Mouse (Mus musculus): Measurements from ENCODE around the gene Lipc.
"Not testable (repeated sequence)": the region's sequence is repeated elsewhere in the genome, so short reads cannot be mapped to it uniquely, and the experiment has no call there.

The Lipc gene

DNA sequence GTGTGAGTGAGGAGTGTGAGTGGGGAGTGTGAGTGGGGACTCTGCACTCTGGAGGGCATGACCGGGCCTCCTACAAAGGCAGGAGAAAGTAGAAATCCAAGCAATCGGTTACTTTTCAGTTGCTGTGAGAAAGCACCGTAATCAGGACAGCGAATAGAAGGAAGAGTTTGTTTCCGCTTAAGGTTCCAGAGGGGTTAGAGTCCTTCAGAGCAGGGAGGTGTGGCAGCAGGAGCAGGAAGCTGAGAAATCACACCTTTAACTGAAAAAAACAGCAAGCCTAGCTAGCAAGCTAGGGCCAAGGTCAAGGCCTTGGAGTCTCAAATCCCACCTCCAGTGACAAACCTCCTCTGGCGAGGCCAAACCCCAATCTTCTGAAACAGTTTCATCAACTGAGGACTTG is 97.1 kb downstream of the Lipc start:
- no peak for DNase-seq

DNA sequence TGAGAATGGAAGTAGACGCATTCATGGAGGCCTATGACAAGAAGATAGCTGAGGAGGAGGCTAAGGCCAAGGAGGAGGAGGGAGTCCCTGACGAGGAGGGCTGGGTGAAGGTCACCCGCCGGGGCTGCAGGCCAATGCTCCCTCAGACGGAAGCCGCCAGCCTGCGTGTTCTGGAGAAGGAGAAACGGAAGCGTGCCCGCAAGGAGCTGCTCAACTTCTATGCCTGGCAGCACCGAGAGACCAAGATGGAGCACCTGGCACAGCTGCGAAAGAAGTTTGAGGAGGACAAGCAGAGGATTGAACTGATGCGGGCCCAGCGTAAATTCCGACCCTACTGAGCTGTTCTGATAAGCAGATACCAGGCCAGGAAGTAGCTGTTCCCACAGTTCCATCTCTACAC is 98.9 kb downstream of the Lipc start:
- DNase-seq: not testable (repeated sequence)

DNA sequence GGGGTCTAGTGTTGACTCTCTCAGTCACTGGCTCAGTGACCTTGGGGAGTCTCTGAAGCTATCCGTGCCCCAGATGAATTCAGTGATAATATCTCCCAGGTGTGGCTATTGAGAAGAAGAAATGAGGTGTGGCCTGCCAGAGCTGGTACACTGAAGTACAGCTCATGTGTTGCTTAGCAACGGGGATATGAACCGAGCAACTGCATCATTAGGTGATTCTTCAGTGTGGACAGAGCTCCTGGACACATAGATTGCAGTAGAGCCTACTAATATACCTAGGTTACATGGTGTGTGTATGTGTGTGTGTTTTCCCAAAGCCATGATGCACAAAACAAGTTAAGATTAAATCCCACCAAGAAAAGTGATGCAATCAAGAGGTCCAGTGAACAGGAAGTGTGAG is 100.5 kb downstream of the Lipc start:
- DNase-seq: no peak

DNA sequence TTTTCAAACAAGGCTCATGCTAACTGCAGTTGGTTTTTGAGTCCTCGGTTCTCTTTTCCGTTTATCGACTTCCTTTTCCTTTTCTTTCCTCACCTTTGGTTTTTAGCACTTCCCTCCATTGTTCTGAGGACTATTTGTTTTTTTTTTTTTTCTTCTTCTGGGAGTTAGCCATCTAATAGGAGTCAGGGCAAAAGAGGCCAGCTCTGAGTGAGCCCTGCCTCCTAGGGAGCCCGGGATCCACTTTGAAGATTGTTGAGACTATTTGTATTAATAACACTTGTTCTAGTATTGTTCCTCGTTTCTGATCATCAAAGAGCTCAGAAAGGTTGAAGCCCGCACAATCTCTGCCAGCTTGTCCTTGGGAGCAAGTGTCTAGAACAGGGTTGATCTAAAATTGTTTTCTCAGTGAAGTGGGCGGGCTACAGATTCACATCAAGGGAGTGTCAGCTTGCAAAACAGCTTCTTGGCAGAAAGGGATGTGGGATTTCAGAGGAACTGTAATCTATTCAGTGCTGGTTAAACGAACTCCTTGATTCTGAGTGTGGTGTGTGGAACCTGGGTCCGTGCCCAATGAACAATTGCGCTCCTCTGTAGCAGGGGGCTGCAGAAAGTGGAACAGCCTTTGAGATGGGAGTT is 103.8 kb downstream of the Lipc start:
- DNase-seq: no peak

DNA sequence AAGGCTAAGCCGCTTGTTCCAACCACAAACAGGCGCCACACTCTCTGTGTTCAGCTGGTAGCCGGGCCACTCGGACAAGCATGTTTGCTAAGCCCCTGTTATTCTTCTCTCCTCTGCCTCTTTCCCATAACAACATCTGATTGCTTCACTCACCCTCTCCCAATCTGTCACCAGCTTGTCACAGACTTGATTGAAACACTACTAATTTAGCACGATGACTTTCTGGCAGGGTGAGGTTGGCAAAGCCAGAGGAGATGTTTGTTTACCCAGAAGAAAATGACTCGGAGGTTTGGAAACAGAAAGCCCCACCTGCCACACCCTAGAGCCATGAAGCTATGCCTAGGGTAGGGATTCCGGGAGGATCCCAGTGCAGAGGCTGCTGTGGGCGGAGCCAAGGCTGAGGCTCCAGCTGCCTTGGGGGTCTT is 104.4 kb downstream of the Lipc start:
- no peak for DNase-seq

DNA sequence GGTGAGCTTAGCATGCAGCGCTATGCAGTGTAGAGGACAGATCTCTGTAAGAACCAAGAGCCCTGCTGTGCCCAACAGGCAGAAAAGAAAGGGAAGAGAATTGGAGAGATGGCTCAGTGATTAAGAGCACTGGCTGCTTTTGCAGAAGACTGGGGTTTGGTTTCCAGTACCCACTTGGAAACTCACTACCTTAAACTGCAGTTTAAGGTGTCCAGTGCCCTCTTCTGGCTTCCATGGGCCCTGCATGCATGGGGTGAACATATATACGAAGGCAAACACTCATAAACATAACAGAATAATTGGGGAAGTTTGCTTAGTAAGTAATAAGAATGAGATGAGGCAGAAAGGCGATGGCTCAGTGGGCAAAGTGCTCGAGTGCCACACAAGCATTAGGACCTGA is 108.8 kb downstream of the Lipc start:
- no peak for DNase-seq

DNA sequence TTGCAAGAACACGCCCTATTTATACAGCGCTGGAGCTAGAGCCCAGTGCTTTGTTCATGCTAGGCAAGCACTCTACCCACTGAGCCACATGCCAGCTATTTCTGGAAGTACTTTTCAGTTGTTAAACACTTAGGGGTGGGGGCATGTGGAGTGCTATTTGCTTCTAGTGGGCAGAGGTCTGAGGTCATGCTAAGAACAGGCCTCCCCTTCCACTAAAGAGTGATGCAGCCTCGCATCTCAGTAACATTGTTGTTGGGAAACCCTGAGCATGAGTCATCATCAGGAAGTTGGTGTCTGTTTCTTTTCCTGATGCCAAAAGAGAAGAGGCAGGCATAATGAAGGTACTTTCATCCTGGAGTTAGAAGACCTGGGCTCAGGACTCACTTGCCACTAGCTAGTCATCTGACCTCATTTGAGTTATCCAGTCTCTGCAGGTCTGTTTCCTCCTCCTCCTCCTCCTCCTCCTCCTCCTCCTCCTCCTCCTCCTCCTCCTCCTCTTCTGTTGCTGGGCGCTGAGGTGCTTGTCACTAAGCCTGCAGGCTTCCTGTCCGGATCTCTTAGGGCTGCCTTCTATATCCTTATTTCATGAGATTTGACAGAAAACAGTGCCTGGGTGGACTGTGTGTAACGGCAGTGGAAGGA is 109.6 kb downstream of the Lipc start:
- DNase-seq: no peak

DNA sequence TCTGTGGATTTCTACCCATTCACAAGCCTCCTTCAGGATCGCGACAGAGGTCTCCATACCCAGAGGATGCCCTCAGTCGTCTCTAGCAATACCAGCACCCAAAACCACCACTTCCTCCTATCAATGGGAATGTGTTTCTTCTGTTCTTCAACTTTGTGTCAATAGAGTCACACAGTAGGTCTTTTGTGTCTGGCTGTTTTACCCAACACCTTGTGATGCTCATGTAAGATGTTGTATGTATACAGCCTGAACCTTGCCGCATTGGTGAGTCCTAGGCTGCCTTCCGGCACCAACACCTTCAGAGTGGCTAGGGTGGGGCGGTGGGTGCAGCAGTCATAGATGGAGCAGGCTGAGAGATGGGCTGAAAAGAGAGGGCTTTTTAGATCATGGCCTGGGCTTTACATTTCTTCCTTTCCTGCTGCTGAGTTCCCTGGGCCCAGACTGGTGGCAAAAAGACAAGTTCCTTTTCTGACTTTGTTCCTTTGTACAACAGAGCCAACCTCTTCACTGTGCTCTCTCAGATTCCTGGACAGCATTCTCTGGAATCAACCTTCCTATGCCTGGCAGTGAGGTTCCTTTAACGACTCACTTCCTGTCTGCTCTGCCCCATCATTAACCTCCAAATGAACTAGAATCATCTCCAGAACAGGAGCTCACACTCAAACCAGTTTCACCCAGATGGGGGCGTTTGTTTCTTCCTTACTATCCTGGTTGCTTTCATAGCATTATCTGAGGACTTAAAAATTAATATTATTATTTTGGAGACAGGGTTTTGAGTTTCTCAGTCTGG is 110.4 kb downstream of the Lipc start:
- no peak for DNase-seq

DNA sequence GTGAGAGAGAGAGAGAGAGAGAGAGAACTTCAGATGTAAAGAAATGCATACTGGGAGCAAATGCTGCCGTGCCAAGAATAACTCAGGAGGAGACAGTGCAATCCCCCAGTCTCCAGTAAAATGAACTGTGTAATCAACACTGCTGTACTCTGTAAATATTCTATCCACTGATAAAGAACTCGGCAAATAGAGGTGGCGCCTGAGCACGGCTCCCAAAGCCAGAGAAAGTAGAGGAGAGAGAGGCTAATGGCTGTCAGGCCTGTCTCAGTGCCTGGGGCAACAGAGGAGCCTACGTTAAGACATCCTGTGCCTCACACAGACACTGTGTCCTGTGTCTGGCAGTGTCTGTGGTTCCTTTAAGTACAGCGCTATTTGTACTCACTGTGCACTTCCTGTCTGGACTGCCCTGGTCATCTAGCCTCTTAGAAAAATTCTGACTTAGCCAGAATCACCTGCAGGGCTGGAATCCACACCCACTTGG is 111.1 kb downstream of the Lipc start:
- DNase-seq: no peak

DNA sequence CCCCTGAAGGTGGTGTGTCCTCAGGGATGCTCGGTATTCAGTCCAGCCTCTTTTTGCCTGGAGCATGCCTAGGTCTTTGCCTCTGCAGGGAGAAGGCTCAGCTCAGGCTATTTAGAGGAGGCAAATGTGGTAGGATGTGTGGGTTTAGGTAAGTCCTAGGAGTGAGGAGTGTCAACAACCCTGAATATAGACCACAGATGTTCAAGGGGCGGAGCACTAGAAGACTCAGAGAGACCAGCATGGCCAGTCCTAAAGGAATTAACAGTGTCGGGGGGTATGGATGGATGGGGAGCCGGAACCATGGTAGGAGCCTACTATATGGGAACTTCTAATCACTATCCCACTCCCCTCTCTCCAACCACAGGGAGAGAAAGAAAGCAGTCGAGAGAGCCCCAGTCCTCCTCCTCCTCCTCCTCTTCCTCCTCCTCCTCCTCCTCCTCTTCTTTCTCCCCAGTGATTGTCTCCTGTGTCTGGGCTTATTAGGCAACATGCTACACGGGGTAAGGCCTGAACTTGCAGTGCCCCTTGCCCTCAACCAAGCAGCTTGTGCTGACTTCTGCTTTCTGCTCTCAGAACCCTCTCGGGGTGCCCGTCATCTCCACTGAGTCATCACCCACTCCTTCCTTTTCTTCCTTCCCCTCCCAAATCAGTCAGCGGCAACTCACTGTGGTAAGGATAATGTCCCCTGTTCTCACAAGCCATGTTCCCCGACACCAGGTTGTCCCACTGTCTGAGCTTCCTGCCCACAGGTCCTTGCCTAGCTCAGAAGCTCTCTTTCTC is 113.7 kb downstream of the Lipc start:
- peak; percentile 40 to 41 for DNase-seq

DNA sequence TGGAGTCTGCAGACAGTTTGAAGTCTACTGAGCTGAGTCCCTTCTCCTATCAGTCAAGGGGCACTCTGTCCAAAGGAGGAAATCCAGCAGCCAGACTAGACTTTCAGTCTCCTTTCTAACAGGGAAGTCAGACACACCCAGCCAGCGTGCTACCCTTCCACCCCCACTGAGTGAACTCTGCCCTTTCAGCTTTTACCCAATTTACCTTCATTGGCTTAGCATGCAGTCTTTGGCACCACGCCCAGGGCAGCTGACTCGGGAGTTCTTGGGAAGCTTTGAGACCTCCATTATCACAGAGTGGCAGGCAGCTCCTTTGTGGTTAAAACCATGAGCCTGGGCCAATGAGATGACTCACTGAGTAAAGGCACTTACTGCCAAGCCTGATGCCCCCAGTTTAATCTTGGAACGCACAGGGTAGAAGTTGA is 117.3 kb downstream of the Lipc start:
- DNase-seq: peak; percentile 33 to 35

DNA sequence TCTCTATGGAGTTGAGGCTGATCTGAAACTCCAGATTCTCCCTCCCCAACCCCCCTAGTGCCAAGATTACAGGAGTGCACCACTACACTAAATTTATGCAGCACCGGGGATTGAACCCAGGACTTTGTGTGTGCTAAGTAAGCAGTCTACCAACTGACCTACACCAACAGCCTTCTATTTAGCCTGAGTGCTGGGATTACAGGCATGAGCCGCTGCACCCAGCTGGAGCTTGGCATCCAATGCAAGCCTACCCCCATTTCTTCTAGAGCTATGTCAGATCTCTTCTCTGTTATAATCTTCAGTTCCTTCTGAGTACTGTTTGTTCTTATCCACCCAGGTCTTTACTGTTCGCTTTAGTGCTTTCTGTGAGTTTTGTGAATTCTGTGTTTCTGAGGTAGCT is 117.8 kb downstream of the Lipc start:
- DNase-seq: no peak

DNA sequence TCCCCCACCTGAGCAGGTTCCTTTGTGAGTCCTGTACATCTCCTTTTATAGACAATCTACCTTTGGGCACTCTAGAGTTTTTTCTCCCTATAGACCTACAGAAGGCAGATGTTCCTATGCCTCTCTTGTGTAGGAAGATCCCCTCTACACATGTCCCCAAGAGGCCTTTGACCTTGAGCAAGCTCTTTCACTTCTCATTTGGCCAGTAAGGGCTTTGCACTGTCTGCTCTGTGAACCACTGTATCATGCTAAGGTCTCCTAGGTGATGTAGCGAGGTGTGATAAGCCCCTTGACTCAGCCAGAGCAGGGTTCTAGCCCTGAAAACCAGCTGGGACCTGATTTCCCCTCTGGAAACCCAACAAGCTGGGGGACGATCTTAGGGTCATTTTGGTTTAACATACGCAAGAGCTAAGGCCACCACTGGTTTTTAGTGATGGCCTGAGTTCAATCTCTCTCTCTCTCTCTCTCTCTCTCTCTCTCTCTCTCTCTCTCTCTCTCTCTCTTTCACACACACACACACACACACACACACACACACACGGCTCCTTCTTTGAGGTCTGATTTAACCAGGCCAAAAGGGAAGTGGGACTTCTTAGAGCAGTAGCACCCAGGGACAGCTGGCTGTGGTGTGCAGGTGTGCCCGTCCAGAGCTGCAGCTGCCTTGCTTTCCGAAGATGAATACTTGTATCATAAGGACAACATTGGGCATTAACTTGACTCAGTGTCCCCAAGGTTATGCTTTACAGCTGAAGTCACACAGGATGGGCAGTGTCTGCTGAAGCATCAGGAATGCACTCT is 118.7 kb downstream of the Lipc start:
- DNase-seq: peak in 1 of 2 experiments; percentile 37

DNA sequence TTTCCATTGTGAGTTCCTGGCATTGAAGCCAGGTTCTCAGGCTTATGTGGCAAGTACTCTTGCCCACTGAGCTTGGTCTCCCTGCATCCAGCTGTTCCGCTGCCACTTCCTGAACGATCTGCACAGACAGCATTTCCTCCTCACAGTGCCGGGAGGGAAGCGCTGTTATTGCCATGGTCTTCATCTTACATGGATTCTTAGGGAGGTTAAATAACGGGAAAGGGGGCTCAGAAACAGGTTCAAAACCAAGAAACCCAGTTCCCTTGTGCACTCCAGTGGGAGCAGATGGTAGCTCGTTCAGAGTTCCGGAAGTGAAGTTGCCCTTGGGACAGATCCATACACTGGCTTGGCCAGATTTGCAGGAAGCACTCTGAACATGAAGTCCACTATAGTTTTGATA is 119.8 kb downstream of the Lipc start:
- DNase-seq: no peak

DNA sequence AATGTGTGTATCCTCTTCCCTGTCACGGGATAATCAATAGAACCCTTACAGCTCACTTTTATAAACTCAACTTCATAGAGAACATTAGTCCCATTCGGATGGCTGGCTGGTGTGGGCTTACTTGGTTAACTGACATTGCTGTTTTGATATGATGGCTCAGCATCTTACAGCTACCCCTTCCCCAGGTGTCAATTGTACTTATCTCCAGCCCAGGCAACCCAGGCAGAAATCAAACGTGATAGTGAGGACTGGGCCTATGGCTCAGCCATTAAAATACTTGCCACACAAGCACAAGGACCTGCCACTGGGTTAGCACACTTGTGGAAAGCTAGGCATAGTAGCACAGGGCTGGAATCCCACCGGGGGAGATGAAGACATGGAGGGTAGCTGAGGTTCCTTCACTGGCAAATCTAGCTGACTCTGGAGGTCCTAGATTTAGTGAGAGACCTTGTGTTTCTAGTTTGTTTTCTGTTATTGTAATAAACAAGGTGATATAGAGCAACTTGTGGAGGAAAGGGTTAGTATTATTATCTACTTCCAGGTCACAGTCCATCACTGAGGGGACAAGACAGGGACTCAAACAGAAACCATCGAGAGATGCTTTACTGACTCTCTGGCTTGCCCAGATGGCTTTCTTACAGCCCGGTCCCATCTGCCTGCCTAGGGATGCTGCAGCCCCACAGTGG is 121.0 kb downstream of the Lipc start:
- no peak for DNase-seq

DNA sequence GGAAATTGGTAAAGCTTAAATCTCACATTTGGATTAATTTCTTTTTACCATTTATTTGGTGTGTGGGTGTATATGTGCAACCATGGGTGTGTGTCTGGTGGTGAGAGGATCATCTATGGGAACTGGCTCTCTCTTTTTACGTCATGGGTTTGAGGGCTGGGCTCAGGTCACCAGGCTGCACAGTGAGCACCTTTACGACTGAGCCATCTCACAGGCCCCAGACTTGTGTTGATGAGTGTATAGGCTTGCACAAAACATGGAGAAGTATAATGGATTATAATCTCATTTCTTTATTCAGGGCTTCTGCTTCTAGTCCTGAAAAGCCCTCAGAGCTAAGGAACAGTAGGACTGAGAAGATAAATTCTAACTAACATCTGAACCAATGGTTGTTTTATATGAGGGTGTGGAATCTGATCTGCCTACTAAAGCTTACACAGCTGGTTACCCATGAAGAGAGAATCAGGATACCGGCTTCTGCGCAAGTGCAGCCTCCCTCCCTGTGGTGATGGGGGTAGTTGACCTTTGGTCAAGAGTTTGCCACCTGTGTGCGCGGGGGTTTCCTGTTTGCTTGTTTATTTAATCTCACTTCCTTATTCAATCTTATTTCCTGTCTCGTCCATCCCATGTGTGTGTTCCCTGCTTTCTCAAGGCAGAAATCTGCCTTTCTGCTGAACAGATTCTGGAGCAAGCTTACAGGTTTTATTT is 122.1 kb downstream of the Lipc start:
- DNase-seq: no peak

DNA sequence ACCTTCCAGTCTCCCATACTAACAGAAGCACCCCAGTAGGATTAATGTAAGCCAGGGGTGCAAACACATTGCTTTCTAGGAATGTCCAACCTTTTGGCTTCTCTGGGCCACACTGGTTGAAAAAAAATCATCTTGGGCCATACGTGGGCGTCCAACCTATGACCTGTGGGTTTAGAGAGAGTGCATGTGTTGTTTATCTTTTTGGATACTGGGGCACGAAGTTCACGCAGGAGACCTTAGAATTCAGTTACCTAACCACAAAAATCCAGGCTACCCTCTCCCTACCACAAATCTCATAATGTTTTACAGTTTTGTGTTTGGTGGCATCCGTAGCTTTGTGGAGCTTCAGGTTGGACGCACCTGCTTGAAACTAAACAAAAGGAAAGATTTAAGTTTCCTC is 124.1 kb downstream of the Lipc start:
- DNase-seq: no peak

DNA sequence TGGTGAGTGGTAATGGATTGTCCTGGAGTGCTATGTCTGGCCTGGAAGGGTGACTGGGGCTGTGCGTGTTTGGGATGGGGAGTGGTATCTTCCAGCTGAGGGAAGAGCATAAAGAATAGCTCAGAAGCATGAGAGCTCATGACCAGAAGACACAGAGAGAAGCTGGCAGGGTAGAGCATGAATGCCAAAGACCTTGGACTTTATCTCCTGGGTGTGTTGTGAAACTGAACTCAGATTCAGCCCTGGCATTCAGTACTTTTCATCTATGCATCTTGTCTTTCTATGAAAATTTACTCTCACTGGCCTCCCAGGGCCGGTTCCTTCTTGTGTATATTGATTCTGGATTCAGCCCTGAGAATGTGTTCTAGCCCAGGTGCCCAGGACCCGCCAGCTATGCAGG is 127.9 kb downstream of the Lipc start:
- DNase-seq: no peak

DNA sequence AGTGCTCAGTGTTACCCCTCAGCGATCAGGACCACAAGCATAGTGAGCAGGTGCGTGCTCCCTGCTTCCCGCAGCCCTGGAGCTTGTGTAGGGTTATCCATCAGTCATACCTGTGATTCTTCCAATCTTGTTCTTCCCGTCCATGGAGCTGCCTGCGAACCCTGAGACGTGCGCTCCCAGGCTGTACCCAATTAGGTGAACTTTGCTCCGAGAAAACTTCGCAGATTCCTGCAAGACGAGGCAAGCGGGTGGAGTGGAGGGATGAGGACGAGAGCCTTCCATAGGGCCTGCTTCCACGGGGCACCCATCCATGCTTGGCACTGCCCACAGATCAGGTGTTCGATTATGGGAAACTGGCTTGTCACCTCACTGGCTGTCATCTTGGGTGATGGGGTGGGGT is 133.3 kb downstream of the Lipc start:
- DNase-seq: no peak

DNA sequence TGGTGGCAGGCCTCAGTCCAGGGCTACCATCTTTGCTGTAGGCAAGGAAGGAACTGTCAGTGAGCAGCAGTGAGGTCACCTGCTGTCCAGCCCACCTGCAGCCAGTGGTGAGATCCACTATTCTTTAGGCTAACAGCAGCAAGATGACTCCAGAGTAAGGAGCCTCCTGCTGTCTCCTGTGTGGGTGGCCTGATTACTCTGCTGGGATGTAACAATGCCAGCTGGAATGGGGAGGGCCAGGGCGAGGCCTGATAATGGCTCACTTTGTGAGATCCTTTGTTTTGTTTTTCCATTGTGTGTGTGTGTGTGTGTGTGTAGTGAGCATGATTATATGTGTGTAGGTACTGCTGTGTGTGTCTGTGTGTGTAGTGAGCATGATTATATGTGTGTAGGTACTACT is 134.6 kb downstream of the Lipc start:
- DNase-seq: no peak

DNA sequence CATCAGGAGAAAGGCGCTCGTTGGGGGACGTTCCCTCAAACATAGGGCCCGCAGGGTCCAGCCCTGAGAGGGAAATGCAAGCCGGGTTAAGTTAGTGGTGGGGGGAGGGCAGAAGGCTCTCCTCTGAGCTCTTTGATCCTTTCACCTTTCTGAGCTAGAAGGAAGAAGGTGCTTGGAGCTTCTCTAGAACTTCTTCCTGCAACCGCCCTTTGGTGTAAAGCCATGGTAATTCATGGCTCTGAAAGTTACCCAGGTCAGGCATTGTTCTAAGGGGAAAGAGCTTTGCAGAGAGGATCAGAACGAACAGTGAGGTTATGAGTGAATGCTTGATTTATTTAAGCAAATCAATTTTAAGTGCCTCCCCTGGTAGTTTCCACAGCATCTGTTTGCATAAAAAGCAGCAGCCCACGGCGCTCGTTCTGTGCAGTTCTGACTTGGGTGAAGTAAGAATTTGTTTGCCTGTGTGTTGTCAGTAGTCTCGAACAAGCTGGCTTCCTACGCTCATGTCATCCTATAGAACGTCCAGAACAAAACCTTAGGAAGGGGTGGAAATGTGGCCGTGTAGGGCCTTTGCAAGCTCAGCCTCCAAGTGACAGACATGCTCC is 135.2 kb downstream of the Lipc start:
- peak in 1 of 2 experiments; percentile 17 for DNase-seq

Data from spleen, adult 18-20 months (tissue).